Mouse (Mus musculus) T-helper 17 cell (primary cell): Measurements from ENCODE around the gene Rbfox3.

Source experiments
- in situ Hi-C, 2 experiments: fragments of 300-600 bp; cut with MboI, MseI; formaldehyde crosslinking; loops; 1 replicate in 1 of 2; 2 replicates in 1 of 2; pipeline ENCODE4 v1.15.1; 2025; ENCODE audit warnings: high pct_unique_total_duplicates in 2 of 2

The Rbfox3 gene

DNA sequence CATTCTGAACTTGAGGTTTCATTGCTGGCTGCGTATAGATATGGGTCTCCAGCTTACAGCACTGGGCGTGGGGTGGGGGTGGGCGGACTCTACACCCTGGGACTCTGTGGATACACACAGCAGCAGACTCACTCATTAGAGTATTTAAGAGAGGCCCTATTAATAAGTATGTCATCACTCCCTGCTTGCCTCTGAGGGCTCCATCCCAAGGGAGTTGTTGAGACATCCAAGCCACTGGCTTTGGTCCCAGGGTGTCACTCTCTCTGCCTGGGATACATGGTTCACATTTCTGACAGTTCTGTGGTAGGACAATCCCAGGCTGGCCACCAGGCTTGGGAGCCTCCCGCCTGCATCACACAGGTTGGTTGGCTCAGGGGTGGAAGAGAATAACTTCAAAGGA lies 174.4 kb downstream of the Rbfox3 start:
- in situ Hi-C loops = loop anchor here in 1 of 2 experiments (25.0 kb wide), 1 partner anchor 425 kb away; no protein-coding TSS in a partner anchor

DNA sequence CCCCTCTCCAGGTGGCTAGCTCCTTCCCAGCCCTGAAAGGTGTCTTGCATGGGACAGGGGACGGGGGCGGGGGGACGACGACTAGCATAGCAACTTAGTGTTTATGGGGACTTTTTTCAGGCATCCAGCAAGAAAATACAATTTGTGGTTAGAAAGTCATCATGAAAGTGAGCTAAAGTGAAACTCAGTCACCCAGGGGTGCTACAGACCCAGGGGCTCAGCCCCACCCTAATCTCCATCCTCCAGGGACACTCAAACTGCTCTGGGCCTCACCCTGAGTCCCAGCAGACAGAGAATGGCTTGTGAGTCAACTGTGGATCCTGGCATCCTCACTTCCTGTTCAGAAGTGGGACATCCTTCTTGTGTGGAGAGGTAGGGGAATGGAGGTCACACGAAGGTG lies 179.7 kb downstream of the Rbfox3 start:
- in situ Hi-C loops = loop anchor here in 1 of 2 experiments (25.0 kb wide), 1 partner anchor 419 kb away; no protein-coding TSS in a partner anchor

DNA sequence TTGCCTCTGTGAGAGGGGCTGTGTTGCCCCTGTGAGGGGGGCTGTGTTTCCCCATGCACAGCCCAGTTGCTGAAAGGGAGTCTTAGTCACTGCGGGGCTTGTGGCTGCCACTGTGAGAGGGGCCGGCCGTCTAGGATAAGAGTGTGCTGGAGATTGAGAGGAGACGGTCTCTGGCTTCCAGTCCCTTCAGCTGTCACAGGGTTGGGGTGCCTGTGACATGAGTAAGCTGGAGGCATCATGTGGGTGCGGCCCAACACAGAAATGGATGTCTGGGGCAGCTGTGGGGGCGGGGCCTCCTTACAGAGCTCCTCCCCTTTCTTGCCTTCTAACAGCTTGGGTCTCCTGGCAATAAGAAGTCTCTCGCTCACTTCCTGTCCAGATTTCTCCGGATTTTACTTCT lies 182.0 kb downstream of the Rbfox3 start:
- in situ Hi-C loops = loop anchor here in 1 of 2 experiments (25.0 kb wide), 1 partner anchor 417 kb away; no protein-coding TSS in a partner anchor

DNA sequence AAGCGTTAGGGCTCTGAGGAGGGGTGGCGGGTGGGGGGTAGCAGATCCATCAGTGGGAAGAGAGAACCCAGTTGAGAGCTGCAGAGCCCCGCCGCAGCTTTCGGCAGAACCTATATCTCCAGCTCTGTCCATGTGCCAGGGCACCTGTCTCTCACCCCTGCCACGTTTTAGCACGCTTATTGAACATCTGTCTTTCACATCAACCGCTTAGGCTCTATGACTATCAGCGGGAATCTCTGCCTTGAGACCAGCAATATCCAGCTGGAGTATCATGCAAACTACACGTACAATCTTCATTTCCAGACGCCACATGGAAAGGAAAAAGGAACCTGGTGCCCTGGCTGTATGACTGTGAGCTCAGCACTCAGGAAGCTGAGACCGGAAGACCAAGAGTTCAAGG lies 182.6 kb downstream of the Rbfox3 start:
- in situ Hi-C loops = loop anchor here in 1 of 2 experiments (25.0 kb wide), 1 partner anchor 416 kb away; no protein-coding TSS in a partner anchor

DNA sequence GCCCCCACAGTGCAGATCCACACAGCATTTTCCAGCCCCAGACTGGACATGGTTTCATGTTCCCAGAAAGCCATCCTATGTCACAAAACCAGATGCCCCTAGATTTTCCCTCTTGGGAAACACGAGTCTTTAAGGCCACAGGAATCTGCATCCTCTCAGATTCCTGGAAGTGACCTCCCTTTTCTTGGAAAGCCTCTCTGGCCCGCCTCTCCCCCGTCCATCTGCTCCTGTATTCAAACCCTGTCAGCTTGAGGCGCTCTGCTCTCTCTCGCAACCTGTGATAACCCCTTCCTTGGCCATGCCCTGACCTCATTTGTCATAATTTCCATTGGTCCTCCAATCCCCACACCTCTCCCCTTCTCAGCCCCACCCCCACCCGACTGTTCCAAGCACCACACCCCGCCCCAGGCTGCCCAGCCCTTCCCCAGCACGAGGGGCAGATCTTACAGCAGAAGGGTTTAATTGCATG lies 183.3 kb downstream of the Rbfox3 start:
- in situ Hi-C loops = loop anchor here in 1 of 2 experiments (25.0 kb wide), 1 partner anchor 416 kb away; no protein-coding TSS in a partner anchor

DNA sequence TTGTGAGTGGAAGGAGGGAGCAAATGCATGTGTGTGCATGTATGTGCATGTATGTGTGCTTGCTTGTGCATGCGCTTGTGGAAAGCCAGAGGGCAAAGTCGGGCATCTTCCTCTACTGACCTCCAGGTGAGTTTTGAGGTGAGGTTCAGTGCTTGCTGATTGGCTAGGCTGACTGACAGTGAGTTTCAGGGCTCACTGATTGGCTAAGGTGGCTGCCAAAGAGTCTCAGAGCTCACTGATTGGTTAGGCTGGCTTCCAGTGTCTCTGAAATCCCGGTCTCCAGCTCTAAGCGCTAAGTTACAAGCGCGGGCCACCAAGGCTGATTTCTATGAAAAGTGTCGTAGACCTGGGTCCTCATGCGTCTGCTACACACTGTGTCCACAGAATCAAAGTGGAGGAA lies 185.0 kb downstream of the Rbfox3 start:
- in situ Hi-C loops = loop anchor here in 1 of 2 experiments (25.0 kb wide), 1 partner anchor 414 kb away; no protein-coding TSS in a partner anchor

DNA sequence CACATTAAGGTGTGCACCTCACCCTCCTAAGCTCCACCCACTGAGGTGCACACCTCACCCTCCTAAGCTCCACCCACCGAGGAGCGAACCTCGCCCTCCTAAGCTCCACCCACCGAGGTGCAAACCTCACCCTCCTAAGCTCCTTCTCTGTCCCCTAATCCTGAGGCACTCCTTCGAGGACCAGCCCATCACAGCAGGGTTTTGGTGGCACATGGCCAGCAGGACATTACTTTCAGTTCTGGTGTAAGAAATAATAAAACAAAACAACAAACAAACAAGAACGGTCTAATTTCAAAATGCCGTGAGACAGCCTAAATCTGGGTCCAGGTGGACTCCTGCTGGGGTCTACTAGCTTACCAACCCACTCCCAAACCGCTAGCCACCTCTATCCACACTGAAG lies 187.0 kb downstream of the Rbfox3 start:
- in situ Hi-C loops = no loop called here

DNA sequence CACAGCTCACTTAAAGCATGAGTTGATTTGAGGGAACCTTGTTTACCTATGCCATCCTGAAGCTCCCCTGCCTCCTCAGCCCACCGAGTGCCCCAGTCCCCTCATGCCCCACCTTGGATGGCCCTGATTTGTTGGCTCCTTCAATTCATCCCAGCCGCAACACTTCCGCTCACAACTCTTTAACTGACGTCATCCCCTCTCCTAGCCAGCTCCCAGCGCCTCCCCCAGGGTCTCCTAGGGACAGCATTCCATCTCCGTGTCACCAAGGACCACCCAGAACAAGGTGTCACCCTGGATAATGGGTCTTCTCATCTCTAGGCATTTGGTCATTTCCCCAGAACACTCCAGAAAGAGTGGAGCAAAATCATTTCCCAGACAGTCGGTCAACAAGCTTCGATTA lies 188.2 kb downstream of the Rbfox3 start:
- in situ Hi-C loops = no loop called here

DNA sequence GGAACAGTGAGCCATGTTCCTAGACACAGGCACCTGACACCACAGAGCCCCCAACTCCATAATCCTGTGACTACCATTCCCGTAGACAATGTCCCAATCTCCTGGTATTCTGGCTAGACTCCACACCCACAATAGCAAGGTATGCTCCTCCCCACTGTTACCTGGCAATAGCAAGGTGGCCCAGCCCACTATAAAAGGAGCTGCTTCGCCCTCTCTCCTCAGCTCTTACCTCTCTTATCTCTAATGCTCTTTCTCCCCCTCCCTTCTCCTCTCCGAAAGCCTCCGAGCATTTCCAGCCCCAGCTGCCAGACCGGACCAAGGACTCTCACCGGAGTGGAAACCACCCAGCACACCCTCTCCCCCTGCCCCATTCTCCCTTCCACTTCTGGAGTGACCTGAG lies 189.5 kb downstream of the Rbfox3 start:
- in situ Hi-C loops = no loop called here

DNA sequence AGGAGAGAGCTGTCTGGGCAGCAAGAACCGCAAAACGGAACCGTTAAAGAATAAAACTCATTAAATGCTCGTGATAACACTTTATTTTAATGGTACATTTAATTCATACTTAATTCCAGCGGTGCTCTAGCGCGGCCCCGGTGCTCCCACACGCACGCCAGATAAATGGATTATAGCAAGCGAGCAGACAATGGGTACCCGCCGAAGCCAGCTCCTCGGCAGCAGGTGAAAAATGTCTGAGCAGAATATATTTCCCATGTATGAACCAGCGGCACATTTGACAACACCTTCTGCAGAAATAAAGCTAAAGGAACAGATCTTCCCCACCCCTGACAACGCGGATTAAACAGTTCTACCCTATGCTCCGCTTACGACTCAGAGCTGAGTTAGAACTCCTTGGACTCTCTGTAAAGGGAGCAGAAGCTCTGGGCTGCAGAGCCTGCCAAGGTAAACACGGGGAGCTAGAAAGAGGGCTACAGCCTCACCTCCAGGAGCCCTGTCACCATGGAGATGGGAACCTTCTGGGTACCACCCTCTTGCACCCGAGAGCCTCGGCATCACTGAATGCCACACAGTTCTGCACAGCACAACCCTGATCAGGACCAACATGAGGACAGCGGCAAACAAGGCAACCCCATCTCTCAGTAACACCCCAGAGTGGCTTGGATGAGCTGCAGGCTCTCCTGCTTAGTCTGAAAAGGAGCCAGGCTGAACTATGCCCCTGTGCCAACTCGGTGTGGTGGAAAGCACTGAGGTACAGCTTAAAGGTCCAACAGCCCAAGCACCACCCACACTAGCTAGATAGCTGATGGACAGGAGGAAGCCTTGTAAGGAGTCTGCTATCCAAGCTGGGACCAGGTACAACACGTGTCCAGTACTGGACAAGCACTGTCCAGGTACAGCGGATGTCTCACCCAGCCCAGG lies 196.5 kb downstream of the Rbfox3 start:
- in situ Hi-C loops = no loop called here

DNA sequence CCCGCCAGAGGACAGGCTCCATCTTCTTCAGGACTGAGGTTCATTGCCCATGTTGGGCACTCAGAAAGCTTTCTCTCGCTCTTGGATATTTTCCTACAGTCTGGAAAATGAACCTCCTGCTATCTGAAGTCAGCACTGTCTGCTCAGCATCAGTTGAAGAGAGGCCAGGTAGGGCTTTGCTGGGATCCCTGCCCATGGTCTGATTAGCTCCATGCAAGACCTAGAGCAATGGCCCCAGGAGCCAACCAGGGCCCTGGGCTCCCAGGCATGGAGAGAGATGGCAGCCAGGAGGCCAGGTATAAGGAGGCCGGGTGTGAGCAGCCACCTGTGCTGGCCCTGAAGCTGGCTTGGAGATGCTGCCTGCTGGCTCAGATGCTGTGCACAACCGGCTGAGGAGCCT lies 198.6 kb downstream of the Rbfox3 start:
- in situ Hi-C loops = no loop called here

DNA sequence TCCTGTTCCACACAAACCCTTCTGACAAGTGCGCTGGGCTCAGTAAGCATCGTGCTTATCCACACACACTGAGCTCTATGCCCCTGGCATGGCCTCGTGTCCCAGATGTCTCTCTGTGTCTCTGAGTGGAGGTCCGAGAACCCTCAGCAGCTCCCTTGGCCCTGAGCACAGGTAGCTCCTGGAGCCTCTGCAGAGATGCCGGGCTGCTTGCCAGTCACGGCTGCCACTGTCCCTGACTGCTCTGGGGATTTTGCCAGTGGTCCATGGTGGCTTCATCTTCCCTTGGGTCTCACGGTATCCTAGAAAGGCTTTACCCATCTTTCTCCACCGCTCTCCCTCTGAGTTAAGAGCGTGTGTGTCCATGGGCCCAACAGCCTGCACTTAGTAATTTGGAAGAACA lies 199.3 kb downstream of the Rbfox3 start:
- in situ Hi-C loops = no loop called here

DNA sequence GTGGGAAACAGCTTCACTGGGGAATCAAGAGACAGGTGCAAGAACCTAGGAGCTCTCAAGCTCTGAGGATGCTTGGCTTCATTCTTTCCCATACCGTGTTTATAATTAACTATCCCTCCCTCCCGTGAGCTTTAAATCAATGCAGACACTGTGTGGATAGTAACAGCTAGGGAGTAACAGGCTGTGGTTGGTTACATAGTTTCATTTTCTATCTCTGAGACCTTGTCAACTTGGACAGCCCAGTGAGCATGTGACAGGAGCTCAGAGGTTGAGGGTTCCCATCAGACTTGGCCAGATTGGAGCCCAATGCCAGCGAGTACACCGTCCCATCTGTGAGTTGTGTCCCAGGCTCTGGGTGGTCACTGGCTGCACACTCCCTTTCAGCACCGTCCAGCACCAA lies 201.4 kb downstream of the Rbfox3 start:
- in situ Hi-C loops = no loop called here

DNA sequence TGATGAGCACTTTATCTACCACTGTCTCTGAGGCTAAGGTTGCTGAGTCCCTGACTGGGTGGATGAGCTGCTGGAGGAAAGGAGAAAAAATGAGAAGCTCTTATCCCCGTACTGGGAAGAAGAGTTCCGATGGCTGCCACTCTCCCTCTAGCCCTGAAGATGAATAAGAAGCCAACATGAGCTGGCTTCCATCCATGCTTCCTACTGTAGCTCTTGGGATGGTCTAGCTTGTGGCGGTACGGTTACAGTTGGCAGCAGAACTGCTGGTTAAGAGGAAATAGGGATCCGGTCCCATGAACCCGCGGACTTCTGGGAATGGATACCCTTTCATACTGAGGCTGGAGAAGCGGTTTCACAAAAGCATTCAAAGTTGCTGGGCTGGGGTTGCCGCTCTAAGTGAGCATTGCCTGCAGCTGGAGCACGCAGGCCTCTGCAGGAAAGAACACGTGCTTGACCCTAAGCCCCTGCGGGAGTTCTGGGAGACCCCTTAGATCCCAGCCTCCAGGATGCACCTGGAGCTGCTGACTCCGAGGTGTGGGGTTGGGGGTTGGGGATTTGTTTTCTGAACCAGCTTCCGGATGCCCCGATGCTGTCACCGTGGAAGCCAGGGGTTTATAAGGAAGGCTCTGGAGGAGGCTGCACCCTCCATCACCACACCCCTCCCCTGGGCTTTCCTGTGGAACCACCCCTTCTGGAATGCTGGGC lies 215.0 kb downstream of the Rbfox3 start:
- in situ Hi-C loops = no loop called here

DNA sequence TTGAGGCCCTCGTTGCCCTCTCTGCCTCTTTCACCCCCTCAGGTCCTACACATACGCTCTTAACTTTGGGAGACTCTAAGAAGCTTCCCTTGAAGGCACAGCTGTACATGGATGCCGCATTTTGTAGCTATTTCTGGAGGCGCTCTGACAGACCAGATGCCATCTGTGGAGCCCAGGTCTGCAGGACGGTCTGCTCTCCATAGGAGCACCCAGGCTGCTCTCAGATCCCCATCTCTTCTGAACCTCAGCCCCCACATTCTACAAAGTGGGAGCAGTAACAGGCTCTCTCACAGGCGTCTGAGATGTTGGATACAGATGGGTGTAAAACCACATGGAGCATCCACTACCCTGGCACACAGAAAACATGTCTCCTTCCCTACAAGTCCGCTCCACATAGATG lies 218.1 kb downstream of the Rbfox3 start:
- in situ Hi-C loops = no loop called here

DNA sequence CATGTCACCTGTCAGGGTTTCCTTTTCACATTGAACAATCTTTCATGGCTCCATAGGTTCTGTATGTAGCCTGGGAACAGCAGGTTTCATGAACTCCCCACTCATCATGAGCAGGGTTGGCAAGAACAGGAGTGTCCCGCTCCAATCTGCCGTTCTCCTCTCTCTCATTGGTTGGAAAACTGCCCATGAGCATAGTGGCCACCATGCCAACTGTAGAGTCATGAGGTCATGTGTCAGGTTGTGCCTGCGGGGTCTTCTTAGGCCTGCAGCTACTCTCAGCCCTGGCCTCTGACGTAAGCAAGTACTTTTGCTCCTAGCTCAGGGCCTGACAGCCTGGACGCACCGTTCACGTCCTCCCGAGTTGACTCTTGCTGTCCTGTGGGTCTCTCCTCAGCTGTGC lies 221.1 kb downstream of the Rbfox3 start:
- in situ Hi-C loops = no loop called here

DNA sequence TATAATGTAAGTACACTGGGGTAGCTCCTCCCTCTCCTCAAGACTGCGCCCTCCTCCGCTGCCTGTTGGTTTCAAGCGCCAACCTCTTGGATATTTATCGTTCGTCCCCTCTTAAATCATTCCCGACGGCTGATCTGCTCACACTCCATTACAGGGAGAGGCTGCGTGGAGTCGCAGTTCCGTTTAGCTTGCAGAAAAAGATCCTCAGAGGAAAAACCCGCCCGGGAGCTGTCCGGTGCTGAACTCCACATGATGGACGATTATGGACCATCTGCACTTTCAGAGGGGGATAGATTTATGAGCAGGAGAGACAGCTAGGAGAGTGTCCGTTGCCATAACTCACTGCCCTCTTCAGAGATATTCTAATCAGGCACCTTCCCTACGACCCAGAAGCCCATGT lies 226.0 kb downstream of the Rbfox3 start:
- in situ Hi-C loops = no loop called here

DNA sequence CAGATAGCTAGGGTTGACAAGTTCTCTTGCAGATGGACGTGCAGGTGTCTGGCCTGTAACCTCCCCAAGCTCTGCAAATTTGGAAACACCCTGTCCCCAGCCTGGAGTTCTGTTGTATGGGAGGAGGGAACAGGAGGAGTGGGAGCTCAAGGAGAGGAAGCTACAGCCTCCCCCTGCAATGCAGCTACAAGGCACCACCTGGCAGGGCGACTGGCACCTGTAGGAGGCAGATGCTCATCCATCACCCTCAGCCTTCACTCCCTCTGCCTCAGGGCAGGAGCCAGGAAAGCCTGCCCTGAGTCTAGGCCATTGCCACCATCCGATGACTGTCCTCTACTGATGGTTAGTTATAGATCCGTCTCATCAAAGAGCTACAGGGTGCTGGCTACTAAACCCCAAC lies 226.7 kb downstream of the Rbfox3 start:
- in situ Hi-C loops = no loop called here

DNA sequence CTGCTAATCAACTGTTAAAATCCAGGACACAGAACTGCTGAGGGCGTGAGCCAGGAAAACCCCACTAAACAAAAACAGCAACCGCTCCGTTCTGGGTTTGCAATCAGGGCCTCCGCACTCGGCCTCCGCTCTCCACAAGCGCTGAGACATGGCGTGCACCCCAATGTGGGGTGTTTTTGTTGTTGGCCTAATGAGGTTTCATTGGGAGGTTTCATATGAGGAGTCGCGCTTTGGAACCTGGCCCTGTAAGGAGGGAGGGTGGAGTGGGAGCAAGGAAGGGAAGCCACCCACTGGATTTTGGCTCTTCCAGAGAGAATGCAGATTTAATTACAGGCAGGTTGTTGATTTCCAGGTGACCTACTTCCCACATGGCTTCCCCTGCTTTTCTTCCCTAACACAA lies 230.7 kb downstream of the Rbfox3 start:
- in situ Hi-C loops = no loop called here

DNA sequence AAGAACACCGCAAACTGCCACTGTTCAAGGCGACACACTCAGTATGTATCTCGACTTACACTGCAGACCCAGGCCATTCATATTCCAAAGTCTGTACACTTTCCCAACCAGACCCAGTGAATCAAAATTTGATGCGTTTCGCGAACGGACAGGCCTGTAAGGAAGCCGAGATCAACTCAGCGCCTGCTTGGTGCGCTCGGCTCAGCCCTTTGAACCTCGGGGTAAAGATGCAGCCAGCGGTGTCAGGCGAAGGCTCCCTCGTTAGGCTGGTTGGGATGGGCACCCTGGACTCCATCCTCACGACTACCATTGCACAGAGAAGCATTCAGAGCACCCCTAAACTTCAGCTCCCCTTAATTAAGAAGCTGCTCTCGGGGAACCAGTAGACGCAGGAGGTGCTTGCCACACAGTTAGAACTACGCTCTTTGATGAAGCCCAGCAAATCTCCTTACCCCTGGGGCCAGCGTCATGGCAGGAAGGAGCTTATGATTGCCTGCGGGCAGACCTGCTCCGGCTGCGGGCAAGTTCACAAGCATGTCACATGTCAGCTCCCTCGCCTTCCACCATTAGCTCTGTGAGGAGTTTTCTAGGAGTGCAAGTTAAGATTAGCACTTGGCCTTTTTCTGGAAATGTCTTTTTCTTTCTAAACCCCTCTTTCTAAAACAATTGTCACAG lies 231.5 kb downstream of the Rbfox3 start:
- in situ Hi-C loops = no loop called here

DNA sequence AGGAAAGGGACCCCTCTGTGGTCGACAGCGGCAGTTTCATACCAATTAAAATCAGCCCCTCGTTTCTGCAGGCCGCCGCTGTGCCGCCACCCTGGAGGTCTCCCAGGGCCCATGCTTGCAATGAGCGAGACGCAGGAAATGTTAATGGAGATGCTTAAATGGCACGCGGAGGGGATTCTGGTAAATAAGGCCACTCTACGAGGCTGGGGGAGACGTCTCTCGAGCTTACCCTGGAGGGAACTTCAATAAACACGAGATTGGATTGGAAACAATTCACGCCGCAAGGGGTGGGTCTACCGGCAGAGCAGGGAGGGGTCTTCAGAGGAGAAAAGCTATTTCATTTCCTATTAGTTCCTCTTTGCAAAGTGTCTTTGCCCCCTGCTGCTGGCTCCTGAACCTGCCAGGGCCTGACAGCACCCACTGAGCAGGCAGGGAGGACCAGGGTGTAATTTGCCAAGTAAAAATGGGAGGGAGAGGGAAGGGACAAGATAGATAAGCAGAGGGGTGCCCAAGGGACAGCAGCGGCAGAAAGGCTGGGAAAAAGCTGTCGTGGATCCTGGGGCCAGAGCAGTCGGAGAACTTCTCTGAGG lies 232.8 kb downstream of the Rbfox3 start:
- in situ Hi-C loops = no loop called here
